Mouse (Mus musculus): ENCODE data around the gene Olah. TPM values are rescaled to one million over a fixed set of nuclear protein-coding genes. Genes with fewer than 3 reads are reported as not detected.

The Olah gene
- not detected in 2 replicates for polyA plus RNA-seq (2012; rRNA removed; ENCODE audit: low replicate concordance)

GRCm38 (mm10) chr2:3397110-3397509, at the start of gene Olah:
Gene Olah (minus strand): TSS chr2:3397210.

GRCm38 (mm10) chr2:3423841-3424578, 27.0 kb upstream of the Olah start, which contains the start of gene Dclre1c:
Gene Dclre1c (plus strand): TSS chr2:3424131.

GRCm38 (mm10) chr2:3422548-3422947, 25.5 kb upstream of the Olah start, which contains the start of gene Meig1:
Gene Meig1 (minus strand): TSS chr2:3422648.

GRCm38 (mm10) chr2:3335611-3336301, 61.3 kb downstream of the Olah start, which contains the start of gene Acbd7:
Gene Acbd7 (plus strand): TSS chr2:3336168.

GRCm38 (mm10) chr2:3332484-3333242, 64.3 kb downstream of the Olah start, which contains the start of gene Rpp38:
Gene Rpp38 (minus strand): TSS chr2:3332643.

Other genes starting within 250 kb of the Olah start
- gene Nmt2, start 113.0 kb downstream of the Olah start, polyA plus RNA-seq (2012; rRNA removed; ENCODE audit: low replicate concordance) = 0.60 and 2.8 TPM in 2 replicates
- gene Rpp38, start 64.6 kb downstream of the Olah start, polyA plus RNA-seq (2012; rRNA removed; ENCODE audit: low replicate concordance) = 0.47 and 0.81 TPM in 2 replicates
- not detected in 2 replicates for gene Acbd7, start 61.0 kb downstream of the Olah start, polyA plus RNA-seq (2012; rRNA removed; ENCODE audit: low replicate concordance)
- gene Meig1, start 25.4 kb upstream of the Olah start, polyA plus RNA-seq (2012; rRNA removed; ENCODE audit: low replicate concordance) = not detected in 2 replicates
- 0.46 and 0.65 TPM in 2 replicates for gene Dclre1c, start 26.9 kb upstream of the Olah start, polyA plus RNA-seq (2012; rRNA removed; ENCODE audit: low replicate concordance)
- 1.6 and 1.7 TPM in 2 replicates for gene Suv39h2, start 77.8 kb upstream of the Olah start, polyA plus RNA-seq (2012; rRNA removed; ENCODE audit: low replicate concordance)
- 0.71 and 0.97 TPM in 2 replicates for gene Gm45902, start 115.6 kb upstream of the Olah start, polyA plus RNA-seq (2012; rRNA removed; ENCODE audit: low replicate concordance)
- gene Hspa14, start 115.6 kb upstream of the Olah start, polyA plus RNA-seq (2012; rRNA removed; ENCODE audit: low replicate concordance) = 6.6 and 8.3 TPM in 2 replicates
- gene Cdnf, start 115.8 kb upstream of the Olah start, polyA plus RNA-seq (2012; rRNA removed; ENCODE audit: low replicate concordance) = 0.02 and 0.12 TPM in 2 replicates
- gene Fam107b, start 173.3 kb upstream of the Olah start, polyA plus RNA-seq (2012; rRNA removed; ENCODE audit: low replicate concordance) = 2.0 and 5.6 TPM in 2 replicates